Mouse (Mus musculus): ENCODE measurements around the gene Ano2. TPM values are rescaled to one million over a fixed set of nuclear protein-coding genes. Genes with fewer than 3 reads are reported as not detected.

Gene Ano2
- total and polyA plus RNA-seq, 3 experiments: not detected

DNA sequence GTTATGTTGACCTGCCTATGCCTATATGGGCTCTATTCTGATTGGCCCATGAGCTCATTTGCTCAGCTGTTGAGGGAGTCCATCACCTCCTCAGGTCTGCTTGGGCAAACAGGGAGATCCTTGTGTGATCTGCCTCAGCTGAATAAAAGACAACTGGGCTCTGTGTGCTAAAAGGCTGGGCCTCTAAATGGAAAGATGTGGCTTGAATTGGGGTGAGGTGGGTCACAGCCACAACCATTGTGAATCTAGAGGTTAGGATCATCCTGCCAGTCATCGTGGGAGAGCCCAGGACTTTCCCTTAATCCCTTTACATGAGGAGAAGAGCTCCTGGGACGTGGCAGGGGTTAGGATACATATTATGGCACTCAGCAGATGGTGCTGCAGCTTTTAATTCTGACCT lies 188.5 kb downstream of the Ano2 start:
- in situ Hi-C loops (cut with MboI; ENCODE audit: low pct_ligation_motif_present, low pct_unique_long_range_greater_than_20kb, low sequenced_read_pairs): no loop called here
- no peak for TF ChIP-seq PAX5 (IDR thresholded peaks at IDR 0.05; ENCODE audit: low read length)
- no peak for TF ChIP-seq MYC (IDR thresholded peaks at IDR 0.05; ENCODE audit: low read depth, low read length)
- no peak for TF ChIP-seq HCFC1 (IDR thresholded peaks at IDR 0.05; ENCODE audit: low read depth, low read length)
- no peak for TF ChIP-seq MAX (IDR thresholded peaks at IDR 0.05; ENCODE audit: low read length)
- no peak for TF ChIP-seq KAT2A (IDR thresholded peaks at IDR 0.05; ENCODE audit: insufficient replicate concordance, low read length)
- no peak for TF ChIP-seq EP300 (IDR thresholded peaks at IDR 0.05; ENCODE audit: low read length)
- TF ChIP-seq USF1 (IDR thresholded peaks at IDR 0.05; ENCODE audit: low read depth, low read length): no peak
- no peak for TF ChIP-seq BHLHE40 (IDR thresholded peaks at IDR 0.05; ENCODE audit: low read depth, low read length)
- TF ChIP-seq CHD1 (IDR thresholded peaks at IDR 0.05; ENCODE audit: low read depth, low read length): no peak
- TF ChIP-seq SIN3A (IDR thresholded peaks at IDR 0.05; ENCODE audit: low read length): no peak
- no peak for TF ChIP-seq GABPA (IDR thresholded peaks at IDR 0.05; ENCODE audit: insufficient replicate concordance, low read depth, low read length)
- no peak for TF ChIP-seq NELFE (IDR thresholded peaks at IDR 0.05; ENCODE audit: low read depth, low read length)
- TF ChIP-seq IRF4 (IDR thresholded peaks at IDR 0.05; ENCODE audit: low read depth, low read length): no peak
- no peak for TF ChIP-seq SMC3 (IDR thresholded peaks at IDR 0.05; ENCODE audit: low read depth, low read length)
- TF ChIP-seq JUN (IDR thresholded peaks at IDR 0.05; ENCODE audit: insufficient read depth, low read depth, low read length): no peak
- no peak for TF ChIP-seq ZKSCAN1 (IDR thresholded peaks at IDR 0.05; ENCODE audit: borderline replicate concordance, low read depth, low read length)
- TF ChIP-seq RAD21 (IDR thresholded peaks at IDR 0.05; ENCODE audit: low read depth, low read length): no peak
- Histone ChIP-seq H3K27me3 (replicated peaks) (peaks cover 77% of the 10 kb centered on the region), H3K36me3 (replicated peaks in 1 of 2; ENCODE audit: control insufficient read depth in 1 of 2, insufficient read depth in 1 of 2, low read length in 1 of 2) (no peaks in the 10 kb centered on the region), H3K4me1 (ENCODE audit: control insufficient read depth in 1 of 2, insufficient read depth in 2 of 2) (no peaks in the 10 kb centered on the region), H3K27ac (ENCODE audit: insufficient read depth, low read depth) (no peak overlapping the region), H3K79me2 (replicated peaks; ENCODE audit: control insufficient read depth, extremely low read depth, insufficient read depth, poor library complexity, severe bottlenecking) (no peaks in the 10 kb centered on the region), H3K4me2 (ENCODE audit: insufficient read depth, low read depth, poor library complexity, severe bottlenecking) (no peak overlapping the region), H3K9me3 (replicated peaks; ENCODE audit: low read length) (no peaks in the 10 kb centered on the region), H3K9ac (ENCODE audit: insufficient read depth, low read depth) (no peak overlapping the region), H3K4me3 (replicated peaks in 1 of 3; ENCODE audit: low read depth in 2 of 3, low read length in 2 of 3, poor library complexity in 1 of 3) (no peak overlapping the region)
- dilution Hi-C loops (cut with MboI; ENCODE audit: extremely low pct_ligation_motif_present, extremely low pct_unique_long_range_greater_than_20kb, low sequenced_read_pairs): no loop called here
- DNase-seq (ENCODE audit: extremely low read depth): no peak

GRCm38 (mm10) chr6:125879306-125879705 lies 189.1 kb downstream of the Ano2 start:
- no peaks in the 10 kb centered on the region for H3K36me3 ChIP-seq (replicated peaks in 1 of 2; ENCODE audit: control insufficient read depth in 1 of 2, insufficient read depth in 1 of 2, low read length in 1 of 2)
- TF ChIP-seq CTCF (conservative IDR thresholded peaks at IDR 0.05 in 1 of 2, IDR thresholded peaks at IDR 0.05 in 1 of 2; ENCODE audit: low read depth in 2 of 2, low read length in 2 of 2) (no peak), NELFE (IDR thresholded peaks at IDR 0.05; ENCODE audit: low read depth, low read length) (no peak), IRF4 (IDR thresholded peaks at IDR 0.05; ENCODE audit: low read depth, low read length) (no peak), SIN3A (IDR thresholded peaks at IDR 0.05; ENCODE audit: low read length) (no peak), ELF1 (IDR thresholded peaks at IDR 0.05; ENCODE audit: low read depth, low read length) (no peak), CHD1 (IDR thresholded peaks at IDR 0.05; ENCODE audit: low read depth, low read length) (no peak), MXI1 (IDR thresholded peaks at IDR 0.05; ENCODE audit: low read depth, low read length) (no peak), E2F4 (IDR thresholded peaks at IDR 0.05; ENCODE audit: insufficient replicate concordance, low read depth, low read length) (no peak), EP300 (IDR thresholded peaks at IDR 0.05; ENCODE audit: low read length) (no peak), JUN (IDR thresholded peaks at IDR 0.05; ENCODE audit: insufficient read depth, low read depth, low read length) (no peak), NRF1 (IDR thresholded peaks at IDR 0.05; ENCODE audit: low read depth, low read length) (no peak), MAFK (IDR thresholded peaks at IDR 0.05; ENCODE audit: insufficient replicate concordance, low read length) (no peak)

More at GRCm38 (mm10) chr6:125879306-125879705, 189.1 kb downstream of the Ano2 start:
- in situ Hi-C loops (cut with MboI; ENCODE audit: low pct_ligation_motif_present, low pct_unique_long_range_greater_than_20kb, low sequenced_read_pairs): no loop called here
- no peaks in the 10 kb centered on the region for H3K79me2 ChIP-seq (replicated peaks; ENCODE audit: control insufficient read depth, extremely low read depth, insufficient read depth, poor library complexity, severe bottlenecking)
- no peak overlapping the region for H3K27ac ChIP-seq (ENCODE audit: insufficient read depth, low read depth)
- H3K4me2 ChIP-seq (ENCODE audit: insufficient read depth, low read depth, poor library complexity, severe bottlenecking): no peak overlapping the region
- H3K27me3 ChIP-seq (replicated peaks): peaks cover 73% of the 10 kb centered on the region
- no peaks in the 10 kb centered on the region for H3K4me1 ChIP-seq (ENCODE audit: control insufficient read depth in 1 of 2, insufficient read depth in 2 of 2)
- no peak overlapping the region for H3K9ac ChIP-seq (ENCODE audit: insufficient read depth, low read depth)
- DNase-seq (ENCODE audit: extremely low read depth): no peak
- no peak overlapping the region for H3K4me3 ChIP-seq (replicated peaks in 1 of 3; ENCODE audit: low read depth in 2 of 3, low read length in 2 of 3, poor library complexity in 1 of 3)
- no peaks in the 10 kb centered on the region for H3K9me3 ChIP-seq (replicated peaks; ENCODE audit: low read length)
- dilution Hi-C loops (cut with MboI; ENCODE audit: extremely low pct_ligation_motif_present, extremely low pct_unique_long_range_greater_than_20kb, low sequenced_read_pairs): no loop called here
